Mouse (Mus musculus): ENCODE results near the gene Slamf9. TPM values are rescaled to one million over a fixed set of nuclear protein-coding genes. Genes with fewer than 3 reads are reported as not detected.
A peak's percentile ranks its signal among the peaks of the same experiment; 100 is the strongest.

Gene Slamf9
- polyA plus RNA-seq, 1 experiment from 2014 or later: 12.1 TPM

GRCm38 (mm10) chr1:172522524-172522923, 47.4 kb downstream of the Slamf9 start:
- Histone ChIP-seq H3K36me3 (ENCODE audit: inconsistent target) (no peaks in the 10 kb centered on the region), H3K79me2 (ENCODE audit: inconsistent target) (no peaks in the 10 kb centered on the region), H3K4me3 (ENCODE audit: inconsistent target) (no peak overlapping the region), H3K27ac (0 out of 2 replicates have a peak overlapping the region, but pooled peaks have one; percentile 10)
- 11% methylated on average over 7 of the region's 7 CpGs for WGBS (ENCODE audit: missing documents)

DNA sequence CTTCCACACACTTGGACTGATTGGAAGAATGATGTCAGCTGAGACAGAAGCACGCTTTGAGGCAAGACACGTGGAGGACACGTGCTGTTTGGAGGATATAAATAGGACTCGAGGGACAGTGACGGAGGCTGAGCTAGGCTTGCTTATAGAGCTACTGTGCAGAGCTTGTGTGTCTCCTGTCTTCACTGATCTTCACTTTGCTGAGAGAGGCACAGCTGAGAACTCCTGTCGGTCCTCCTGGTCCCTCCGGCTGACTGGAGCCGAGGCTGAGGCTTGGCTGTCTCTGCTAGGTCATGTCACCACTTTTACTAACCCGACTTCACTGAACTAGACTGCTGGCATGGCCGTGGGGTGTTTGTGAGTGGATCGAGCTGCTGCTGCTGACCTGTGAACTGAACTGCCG, 48.5 kb downstream of the Slamf9 start:
- H3K27ac ChIP-seq: no peak overlapping the region
- WGBS (ENCODE audit: missing documents): 82% methylated on average over 12 of the region's 12 CpGs
- H3K36me3 ChIP-seq (ENCODE audit: inconsistent target): no peaks in the 10 kb centered on the region
- H3K4me3 ChIP-seq (ENCODE audit: inconsistent target): no peak overlapping the region
- H3K79me2 ChIP-seq (ENCODE audit: inconsistent target): no peaks in the 10 kb centered on the region

- Histone ChIP-seq H3K79me2 (ENCODE audit: inconsistent target) (no peaks in the 10 kb centered on the region), H3K27ac (peak overlapping the region; percentile 77), H3K36me3 (ENCODE audit: inconsistent target) (no peaks in the 10 kb centered on the region), H3K4me3 (ENCODE audit: inconsistent target) (peak overlapping the region; percentile 3; the same call in 1 of the 2 replicates)
- WGBS (ENCODE audit: missing documents): 4% methylated on average over 15 of the region's 15 CpGs
Observed at GRCm38 (mm10) chr1:172525027-172525764, 50.0 kb downstream of the Slamf9 start.

- Histone ChIP-seq H3K36me3 (ENCODE audit: inconsistent target) (no peaks in the 10 kb centered on the region), H3K27ac (no peak overlapping the region), H3K4me3 (ENCODE audit: inconsistent target) (peak overlapping the region; percentile 1; the same call in 1 of the 2 replicates), H3K79me2 (ENCODE audit: inconsistent target) (no peaks in the 10 kb centered on the region)
- 19% methylated on average over 7 of the region's 7 CpGs for WGBS (ENCODE audit: missing documents)
Observed at GRCm38 (mm10) chr1:172525971-172526370, 50.8 kb downstream of the Slamf9 start.

- H3K4me3 ChIP-seq (ENCODE audit: inconsistent target): peak overlapping the region; percentile 1; the same call in 1 of the 2 replicates
- 24% methylated on average over 23 of the region's 23 CpGs for WGBS (ENCODE audit: missing documents)
Observed at GRCm38 (mm10) chr1:172526380-172527081, 51.4 kb downstream of the Slamf9 start.

DNA sequence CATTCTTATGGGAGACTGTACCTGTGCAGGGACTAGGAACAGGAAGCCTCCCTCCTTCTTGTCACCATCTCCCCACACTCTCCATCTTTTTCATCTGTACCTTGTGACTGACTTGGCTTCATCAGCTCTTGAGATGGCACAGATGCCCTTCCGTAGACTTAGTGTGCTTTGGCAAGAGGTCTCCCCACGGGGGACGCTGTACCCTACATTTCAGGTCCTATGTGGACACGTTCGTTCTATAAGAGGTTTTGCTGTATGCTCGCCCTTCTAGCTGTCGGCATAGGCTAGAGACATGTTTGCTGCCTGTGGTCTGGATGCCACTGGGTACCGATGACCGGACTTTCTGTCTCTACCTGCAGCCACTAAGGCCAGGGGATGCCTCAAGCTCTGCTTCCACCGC, 52.3 kb downstream of the Slamf9 start:
- Histone ChIP-seq H3K27ac (no peak overlapping the region), H3K4me3 (ENCODE audit: inconsistent target) (no peak overlapping the region), H3K79me2 (ENCODE audit: inconsistent target) (no peaks in the 10 kb centered on the region), H3K36me3 (ENCODE audit: inconsistent target) (no peaks in the 10 kb centered on the region)
- WGBS (ENCODE audit: missing documents): 93% methylated on average over 10 of the region's 10 CpGs

More at GRCm38 (mm10) chr1:172526380-172527081, 51.4 kb downstream of the Slamf9 start:
- no peaks in the 10 kb centered on the region for H3K79me2 ChIP-seq (ENCODE audit: inconsistent target)
- no peaks in the 10 kb centered on the region for H3K36me3 ChIP-seq (ENCODE audit: inconsistent target)
- H3K27ac ChIP-seq: no peak overlapping the region

Other genes with a start within 250 kb of the Slamf9 start
- gene Atp1a4, start 216.9 kb upstream of the Slamf9 start, polyA plus RNA-seq (2018): not detected in 3 replicates
- 26.8 to 55.6 TPM (median 36.2 TPM) in 3 replicates for gene Igsf8, start 213.7 kb upstream of the Slamf9 start, polyA plus RNA-seq (2018)
- gene Atp1a2, start 177.3 kb upstream of the Slamf9 start, polyA plus RNA-seq (2018): not detected in 3 replicates
- 0.06 to 0.33 TPM in 2 of 3 replicates, not detected in the other for gene Kcnj9, start 146.0 kb upstream of the Slamf9 start, polyA plus RNA-seq (2018)
- 0.28 to 1.9 TPM (median 0.66 TPM) in 3 replicates for gene Kcnj10, start 134.1 kb upstream of the Slamf9 start, polyA plus RNA-seq (2018)
- gene Pigm, start 98.8 kb upstream of the Slamf9 start, polyA plus RNA-seq (2018): 5.6 to 9.2 TPM (median 7.8 TPM) in 3 replicates
- 0.24 to 1.5 TPM (median 0.64 TPM) in 3 replicates for gene Igsf9, start 6.4 kb downstream of the Slamf9 start, polyA plus RNA-seq (2018)
- 178 to 475 TPM (median 441 TPM) in 3 replicates for gene Tagln2, start 24.7 kb downstream of the Slamf9 start, polyA plus RNA-seq (2018)
- 1.6 to 2.7 TPM (median 1.7 TPM) in 3 replicates for gene Cfap45, start 45.4 kb downstream of the Slamf9 start, polyA plus RNA-seq (2018)
- gene Vsig8, start 80.6 kb downstream of the Slamf9 start, polyA plus RNA-seq (2018): 0.23 to 0.37 TPM (median 0.32 TPM) in 3 replicates
- gene Slamf8, start 115.2 kb downstream of the Slamf9 start, polyA plus RNA-seq (2018): 4.9 to 26.0 TPM (median 20.1 TPM) in 3 replicates
- not detected in 3 replicates for gene Fcrl6, start 127.2 kb downstream of the Slamf9 start, polyA plus RNA-seq (2018)
- gene Dusp23, start 157.6 kb downstream of the Slamf9 start, polyA plus RNA-seq (2018): 11.6 to 19.7 TPM (median 15.7 TPM) in 3 replicates
- gene Crp, start 222.7 kb downstream of the Slamf9 start, polyA plus RNA-seq (2018): not detected in 3 replicates

All from macrophage (primary cell).